Mouse (Mus musculus) megakaryocyte-erythroid progenitor cell, adult 5-6 weeks (primary cell): Measurements from ENCODE around the gene Efr3b. TPM values are rescaled to one million over a fixed set of nuclear protein-coding genes. Genes with fewer than 3 reads are reported as not detected.

ENCODE experiments used
- ATAC-seq: replicated peaks from 2 replicates; pipeline ENCODE4 v1.8.0; 2016; ENCODE audit warnings: mild to moderate bottlenecking, inconsistent platforms; ENCODE audit not compliant: severe bottlenecking, poor library complexity, low FRiP score, low TSS enrichment
- total RNA-seq, 2 experiments: library from RNA; stranded (forward) in 1 of 2; stranded (reverse) in 1 of 2; fragments of 200-1000, 215-1000 nt in 1 of 2; fragments of >200 nt in 1 of 2; fragmentation: Nextera tagmentation in 1 of 2; gene quantifications; 2 replicates each; pipeline ENCODE4 v1.2.3; 2014 to 2017

Gene Efr3b
- total RNA-seq (2014; fragmentation: Nextera tagmentation), result 0.02 and 0.99 TPM in 2 replicates
- total RNA-seq (2017), result 0.70 and 0.91 TPM in 2 replicates

DNA sequence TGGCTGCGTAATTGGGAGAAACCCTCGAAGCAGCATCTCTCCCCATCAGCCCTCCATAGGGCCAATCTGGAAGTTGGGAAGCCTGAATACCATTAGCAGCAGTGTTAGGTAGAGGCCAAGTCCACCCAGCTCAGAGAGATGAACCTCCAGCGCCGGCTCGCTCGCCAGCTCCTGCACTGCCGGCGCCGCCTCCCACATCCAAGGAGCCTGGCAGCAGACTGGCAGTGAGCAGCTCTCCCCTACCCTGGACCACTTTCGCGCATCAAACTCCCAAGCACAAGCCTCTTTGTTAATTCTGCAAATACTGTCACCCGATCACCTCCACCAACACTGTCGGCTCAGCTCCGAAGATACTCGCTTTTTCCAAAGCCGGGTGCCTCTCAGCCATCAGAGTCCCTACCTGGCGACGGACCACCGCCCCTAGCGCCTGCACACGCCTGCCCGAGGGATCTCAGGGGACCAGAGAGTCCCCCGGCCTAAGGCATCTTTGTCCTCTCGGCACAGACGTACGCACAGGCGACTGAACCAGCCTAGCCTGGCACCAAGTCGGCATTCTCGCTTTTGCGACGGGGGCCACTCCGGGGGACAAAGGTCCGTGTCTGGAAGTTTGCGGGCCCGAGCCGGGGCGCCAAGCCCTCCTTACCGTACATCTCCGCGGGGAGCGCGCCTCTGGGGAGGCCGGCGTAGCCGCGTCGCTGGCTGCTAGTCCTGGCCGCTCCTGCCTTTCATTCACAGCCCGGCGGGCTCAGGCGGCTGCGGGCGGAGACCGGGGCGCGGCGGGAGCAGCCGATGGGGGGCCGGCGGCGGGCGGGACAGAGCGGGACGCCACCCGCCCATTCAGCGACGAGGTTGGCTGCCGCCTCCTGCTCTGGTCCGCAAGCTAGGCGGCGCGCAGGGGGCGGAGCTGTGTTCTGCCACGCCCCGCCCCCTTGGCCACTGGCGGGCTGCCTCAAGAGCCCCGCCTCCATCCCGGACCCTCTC is at the start of gene Efr3b:
Gene Efr3b, minus strand, starts transcription at position 855 of the 981 bp plus-strand sequence.
- peak; percentile 88 for ATAC-seq

DNA sequence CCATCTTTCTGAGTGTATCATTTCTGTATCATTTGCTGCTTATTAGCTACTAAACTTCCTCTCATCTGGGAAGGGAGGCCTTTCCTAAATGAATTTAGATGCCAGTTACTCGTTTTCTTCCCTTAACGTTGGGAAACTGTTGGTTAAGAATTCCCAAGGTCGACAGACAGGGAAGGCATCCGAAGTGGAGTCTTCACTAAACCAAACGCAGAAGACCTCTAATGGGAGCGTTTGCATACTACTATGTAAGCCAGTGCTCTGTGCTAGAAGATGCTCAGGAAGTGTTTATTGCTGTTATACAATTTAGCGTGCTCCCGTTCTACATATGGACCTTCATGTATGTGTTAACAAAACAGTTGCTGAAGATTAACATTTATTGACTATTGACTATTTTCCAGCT is 44.7 kb upstream of the Efr3b start:
- ATAC-seq, result no peak

GRCm38 (mm10) chr12:4082132-4083001 is 43.7 kb upstream of the Efr3b start, which contains the start of gene Dnajc27:
Gene Dnajc27 (plus strand): TSS chr12:4082583.
- peak; percentile 98 for ATAC-seq

DNA sequence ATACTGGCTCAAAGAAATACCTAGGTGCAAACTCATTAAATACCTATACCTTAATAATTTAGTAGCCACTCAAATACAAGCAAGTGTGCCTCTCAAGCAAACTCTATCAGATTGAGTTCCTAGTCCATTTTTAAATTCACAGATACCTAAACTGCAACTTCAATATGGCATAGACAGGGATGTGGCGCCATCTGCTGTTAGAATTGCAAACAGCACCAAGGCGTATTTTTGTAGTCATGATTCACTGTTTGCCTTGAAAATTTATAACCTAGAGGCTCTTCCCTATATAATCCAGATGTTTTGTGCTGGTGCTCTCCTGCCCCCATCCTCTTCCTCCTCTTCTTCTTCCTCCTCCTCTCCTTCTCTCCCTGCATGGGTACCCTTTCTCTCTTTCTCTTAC is 41.6 kb upstream of the Efr3b start:
- ATAC-seq, result 0 out of 2 replicates have a peak, but pooled peaks have one; percentile 29

DNA sequence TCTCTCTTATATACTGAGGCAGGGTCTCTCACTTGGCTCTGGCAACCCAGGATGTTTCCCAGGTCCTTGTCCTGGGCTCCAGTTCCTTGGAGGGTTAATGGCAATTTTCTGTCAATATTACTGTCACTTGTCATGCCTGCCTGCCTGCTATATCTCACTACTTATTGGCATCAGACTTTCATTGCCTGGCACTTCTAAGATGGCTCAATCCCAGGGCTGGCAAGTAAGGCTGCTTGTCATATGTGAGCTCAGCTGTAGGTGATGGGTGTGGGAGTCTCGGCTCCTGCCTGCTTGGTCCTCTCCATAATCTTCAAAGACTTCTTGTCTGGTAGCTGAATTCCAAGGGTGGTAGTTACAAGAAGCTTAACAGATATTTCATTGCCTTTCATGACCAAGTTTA is 39.4 kb upstream of the Efr3b start:
- no peak for ATAC-seq

GRCm38 (mm10) chr12:4076383-4076782 is 37.7 kb upstream of the Efr3b start:
- ATAC-seq, result no peak

DNA sequence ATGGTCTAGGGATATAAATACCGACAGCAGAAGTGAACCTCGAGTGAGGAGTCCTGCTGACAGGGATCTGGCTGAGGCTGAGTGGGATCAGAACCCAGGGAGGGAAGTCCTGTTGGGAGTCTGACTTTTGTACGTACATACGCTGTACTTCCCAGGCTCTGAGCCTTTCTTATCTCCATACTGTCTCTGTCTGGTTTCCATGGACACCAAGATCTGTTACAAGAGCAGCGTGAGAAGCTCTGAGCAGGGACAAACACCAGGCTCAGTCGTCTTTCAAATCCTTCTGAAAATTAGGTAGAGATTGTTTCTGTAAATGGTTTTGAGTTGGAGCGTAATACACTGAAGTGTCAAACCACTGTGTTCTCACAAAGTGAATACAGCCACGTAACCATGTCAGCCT is 36.7 kb upstream of the Efr3b start:
- ATAC-seq, result no peak

DNA sequence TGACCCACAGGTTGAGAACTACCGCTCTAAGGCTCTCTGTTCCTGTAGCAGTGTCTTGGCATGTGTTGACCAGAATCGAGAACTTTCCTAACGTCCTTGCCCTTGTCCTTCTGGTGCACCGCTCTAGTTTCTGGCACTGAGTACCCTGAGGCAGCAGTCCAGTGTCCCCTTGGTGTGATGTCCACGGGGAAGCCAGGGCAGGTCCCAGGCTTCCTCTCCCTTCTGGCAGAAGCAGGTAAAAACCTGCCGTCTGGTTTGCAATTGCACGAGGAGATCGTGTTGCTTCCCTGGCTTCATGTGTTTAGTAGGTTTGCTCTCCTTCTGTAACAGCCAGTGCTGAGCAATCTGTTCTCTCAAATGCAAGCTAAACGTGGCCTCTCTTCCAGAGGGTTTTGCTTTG is 33.0 kb upstream of the Efr3b start:
- ATAC-seq, result no peak

DNA sequence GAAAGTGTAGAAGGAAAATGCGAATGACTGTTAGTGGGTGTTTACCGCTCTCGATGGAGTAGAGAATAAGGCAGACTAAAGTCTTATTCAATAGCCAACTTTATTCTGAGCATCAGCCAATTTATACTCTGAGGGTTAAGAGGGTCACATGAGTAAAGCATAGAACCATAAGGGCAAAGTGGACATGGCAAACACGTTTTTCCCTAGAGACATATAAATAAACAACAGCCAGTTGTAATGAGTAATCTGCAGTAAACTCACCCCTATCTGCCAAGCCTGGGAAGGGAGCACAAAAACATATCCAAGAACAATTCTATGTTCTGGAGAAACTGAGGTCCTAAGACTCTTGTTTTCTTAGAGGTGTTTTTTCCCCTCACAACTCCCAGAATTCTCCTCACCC is 29.8 kb upstream of the Efr3b start:
- no peak for ATAC-seq

- ATAC-seq, result no peak
Measured at GRCm38 (mm10) chr12:4066681-4067459, 28.2 kb upstream of the Efr3b start.

DNA sequence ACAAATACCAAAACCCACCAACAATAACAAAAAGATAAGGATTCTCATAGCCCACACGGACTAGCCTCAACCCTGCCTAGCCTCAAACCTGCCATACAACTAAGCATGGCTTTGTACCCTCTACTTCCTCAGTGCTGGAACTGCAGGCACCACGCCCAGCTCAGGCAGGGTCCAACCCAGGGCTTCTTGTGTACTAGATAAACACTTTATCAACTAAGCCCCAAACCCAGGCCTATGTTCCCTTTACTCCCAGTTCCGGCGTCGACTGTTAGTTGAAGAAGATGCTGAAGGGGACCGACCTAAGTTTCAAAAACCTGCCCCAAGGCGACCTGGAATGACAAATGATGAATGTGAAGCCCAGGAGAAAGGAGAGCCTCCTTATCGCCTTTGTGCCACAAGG is 27.2 kb upstream of the Efr3b start:
- no peak for ATAC-seq

DNA sequence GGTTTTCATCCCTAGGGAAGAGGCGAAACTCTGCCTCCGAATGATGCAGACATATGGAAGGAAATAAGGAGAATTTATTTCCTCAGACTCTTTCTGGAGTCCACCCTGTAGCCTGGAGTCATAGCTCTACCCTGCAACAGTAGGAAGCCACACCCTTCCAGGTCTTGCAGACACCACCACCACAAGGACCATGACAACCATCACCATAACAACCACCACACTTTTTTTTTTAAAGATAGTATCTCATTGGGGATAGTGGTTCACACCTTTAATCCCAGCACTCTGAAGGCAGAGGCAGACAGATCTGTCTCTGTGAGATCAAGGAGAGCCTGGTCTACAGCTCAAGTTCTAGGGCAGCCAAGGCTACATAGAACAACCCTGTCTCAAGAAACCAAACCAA is 26.8 kb upstream of the Efr3b start:
- no peak for ATAC-seq

- no peak for ATAC-seq
Measured at GRCm38 (mm10) chr12:4059683-4060082, 21.0 kb upstream of the Efr3b start.

DNA sequence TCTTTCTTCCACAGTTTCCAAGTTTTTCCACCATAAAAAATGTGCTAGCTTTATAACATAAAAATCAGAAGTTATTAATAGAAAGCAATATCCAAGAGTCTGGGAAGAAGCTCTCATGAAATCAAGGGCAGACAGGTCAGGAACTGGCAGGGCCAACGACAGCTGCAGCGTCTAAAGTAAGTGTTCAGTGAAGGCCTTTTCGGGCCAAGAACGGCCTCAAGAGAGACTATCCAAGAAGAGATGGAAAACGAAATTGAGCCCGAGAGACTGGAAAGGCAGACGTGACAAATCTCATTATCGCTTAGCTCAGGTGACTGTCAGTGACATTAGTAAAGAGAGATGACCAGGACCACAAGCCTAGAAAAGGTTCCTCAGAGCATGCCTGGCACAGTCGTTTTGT is 19.6 kb upstream of the Efr3b start:
- no peak for ATAC-seq

DNA sequence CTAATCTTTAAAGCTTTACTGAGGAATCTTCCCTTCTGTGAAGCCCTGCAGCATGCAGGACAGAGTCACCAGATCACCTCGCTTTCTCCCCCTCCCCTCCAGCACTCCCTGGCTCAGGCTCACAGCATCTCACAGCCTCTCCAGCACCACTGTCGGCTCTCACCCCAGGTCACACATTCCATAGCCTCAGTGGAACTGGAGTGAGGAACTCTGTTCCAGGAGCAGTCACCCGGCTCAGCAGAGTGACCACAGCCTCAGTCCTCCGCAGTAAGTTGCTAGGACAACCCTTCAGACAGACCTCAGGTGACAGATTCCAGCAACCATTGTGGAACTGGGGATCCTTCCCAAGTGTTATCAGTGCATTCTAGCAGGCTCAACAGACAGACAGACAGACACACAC is 16.1 kb upstream of the Efr3b start:
- no peak for ATAC-seq

DNA sequence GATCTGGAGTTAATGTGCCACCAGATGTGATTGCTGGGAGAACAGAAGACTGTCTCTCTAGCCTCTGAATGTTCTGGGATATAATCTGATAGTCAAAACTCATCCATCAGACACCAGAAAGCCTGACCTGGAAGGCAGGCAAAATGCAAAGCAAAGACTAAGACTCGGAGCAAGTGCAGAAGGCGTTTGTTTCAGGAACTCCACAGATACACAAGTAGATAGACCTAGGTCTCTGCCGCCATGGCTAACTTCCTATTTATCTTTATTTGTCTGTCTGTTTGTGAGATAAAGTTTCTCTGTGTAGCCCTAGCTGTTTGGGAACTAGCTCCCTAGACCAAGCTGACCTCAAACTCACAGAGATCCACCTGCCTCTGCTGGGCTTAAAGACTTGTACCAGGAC is 14.9 kb upstream of the Efr3b start:
- no peak for ATAC-seq

DNA sequence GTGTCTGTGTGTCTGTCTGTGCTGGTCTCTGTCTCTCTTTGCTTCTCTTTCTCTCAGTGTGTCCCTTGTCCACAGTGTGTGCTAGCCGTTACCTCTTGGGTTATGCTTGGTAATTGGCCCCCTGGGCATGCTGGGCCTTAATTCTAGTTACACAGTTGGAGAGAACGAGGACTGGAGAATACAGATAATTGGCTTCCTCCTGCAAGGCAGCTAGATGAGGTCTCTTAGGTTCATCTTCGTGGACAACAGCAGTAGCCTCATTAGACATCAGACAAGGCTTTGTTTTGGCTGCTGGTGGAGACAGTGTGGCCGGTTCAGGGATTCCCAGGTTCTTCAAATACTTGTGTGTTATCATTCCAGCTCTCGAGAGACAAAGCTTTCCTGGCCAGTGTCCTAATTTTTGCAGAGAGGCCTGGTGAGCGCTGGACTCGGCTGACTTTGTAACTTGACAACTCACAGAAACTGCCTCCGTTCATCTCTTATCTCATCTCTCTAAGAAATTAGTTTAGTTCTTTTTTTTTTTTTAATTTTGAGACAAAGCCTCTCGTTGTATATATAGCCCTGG is 12.2 kb upstream of the Efr3b start:
- ATAC-seq, result no peak

GRCm38 (mm10) chr12:4048031-4048430 is 9.3 kb upstream of the Efr3b start:
- no peak for ATAC-seq

GRCm38 (mm10) chr12:4045992-4046391 is 7.3 kb upstream of the Efr3b start:
- no peak for ATAC-seq
